Mouse (Mus musculus) C2C12 (cell line): ENCODE results near the gene Pdzd4.

Source experiments
- CEBPB ChIP-seq: IDR thresholded peaks from one replicate; pipeline ENCODE4 v1.6.1; 2011; ENCODE audit warnings: low read depth, mild to moderate bottlenecking, control low read depth, moderate library complexity
- CTCF ChIP-seq: IDR thresholded peaks from one replicate; pipeline ENCODE4 v1.5.1; 2011; ENCODE audit not compliant: control insufficient read depth, insufficient read depth, insufficient read length
- MAX ChIP-seq: IDR thresholded peaks from one replicate; pipeline ENCODE4 v1.6.1; 2011; ENCODE audit warnings: mild to moderate bottlenecking, control low read depth
- USF1 ChIP-seq: IDR thresholded peaks from one replicate; pipeline ENCODE4 v1.6.1; 2011; ENCODE audit warnings: low read depth, mild to moderate bottlenecking, control low read depth, moderate library complexity

- TF ChIP-seq CTCF = no peak
- no peak for TF ChIP-seq USF1
- no peak for TF ChIP-seq CEBPB
- no peak for TF ChIP-seq MAX
These were observed 42.5 kb downstream of the Pdzd4 start for GRCm38 (mm10) chrX:73782227-73782626.
